Comparison of ENCODE assay signal across 8 mouse cellular contexts in genomic region chr2:5403850-5404249, GRCm38 (mm10).
A peak's percentile ranks its signal among the peaks of the same experiment; 100 is the strongest.
DNase-seq lines count a peak whose midpoint lies in the region; ATAC-seq and TF ChIP-seq lines count a peak whose summit lies in the region.
"Had no signal": no experiment of that assay in that cellular context is flagged by ENCODE, and none has a peak within 500 bp of the region (broad histone marks: within the 10 kb centered on the region; RNA-seq: fewer than 3 reads in every experiment).

No protein-coding gene starts in this region.

- no peak overlapping the region for H3K4me3 ChIP-seq in ES-Bruce4 (ENCODE audit: low read depth, low read length)
- H3K4me3 ChIP-seq: megakaryocyte, embryonic 14.5 days had no signal

- no peaks in the 10 kb centered on the region for H3K9me3 ChIP-seq in ES-Bruce4 (replicated peaks; ENCODE audit: control insufficient read depth, insufficient read depth, low read length, poor library complexity, severe bottlenecking)
- H3K9me3 ChIP-seq: megakaryocyte, embryonic 14.5 days had no signal

- H3K27ac ChIP-seq in ES-Bruce4 (ENCODE audit: insufficient read depth, low read length): no peak overlapping the region

- no peaks in the 10 kb centered on the region for H3K4me1 ChIP-seq in ES-Bruce4 (ENCODE audit: control insufficient read depth, insufficient read depth, low read length)
- H3K4me1 ChIP-seq: megakaryocyte, embryonic 14.5 days had no signal

- TF ChIP-seq POLR2A in ES-Bruce4 (IDR thresholded peaks at IDR 0.05; ENCODE audit: insufficient read depth, low read length): no peak

- H3K9ac ChIP-seq in ES-Bruce4 (ENCODE audit: low read depth, poor library complexity, severe bottlenecking): no peak overlapping the region

- TF ChIP-seq CTCF in ES-Bruce4 (IDR thresholded peaks at IDR 0.05; ENCODE audit: low read depth, low read length): peak; percentile 24

- ATAC-seq in megakaryocyte-erythroid progenitor cell, adult 5-6 weeks (replicated peaks; ENCODE audit: low FRiP score, low TSS enrichment, poor library complexity, severe bottlenecking): peak; percentile 67; the same call in 1 of the 2 replicates
- ATAC-seq in monocyte, adult 5-6 weeks (replicated peaks; ENCODE audit: insufficient number of reproducible peaks, low FRiP score, low TSS enrichment, poor library complexity, severe bottlenecking): no peak

- no peaks in the 10 kb centered on the region for H3K27me3 ChIP-seq in ES-Bruce4 (ENCODE audit: control insufficient read depth, insufficient read depth, low read length, poor library complexity, severe bottlenecking)

- DNase-seq in kidney, postnatal 4 days: peak; percentile 20 to 22
- DNase-seq in kidney, adult 8-10 months: no peak
- DNase-seq in c-Kit-positive CD71-positive TER-119-negative erythroid progenitor cells, embryonic 14.5 days (ENCODE audit: low read depth): peak; percentile 23
- DNase-seq in Muller cell, postnatal 12 days (ENCODE audit: inconsistent ontology term): no peak

- TF ChIP-seq EP300 in ES-Bruce4 (IDR thresholded peaks at IDR 0.05; ENCODE audit: insufficient read depth, low read depth, low read length): no peak

- H3K36me3 ChIP-seq in ES-Bruce4 (ENCODE audit: control insufficient read depth, insufficient read depth, low read length, poor library complexity, severe bottlenecking): no peaks in the 10 kb centered on the region

Comparison
In these comparisons a context has a peak if more than half of its experiments do, and no peak if none do; other contexts are left out.
1. DNase-seq: peak in kidney, postnatal 4 days (2 of 2) and c-Kit-positive CD71-positive TER-119-negative erythroid progenitor cells, embryonic 14.5 days (single experiment); none in kidney, adult 8-10 months (0 of 2) and Muller cell, postnatal 12 days (single experiment).